Mouse (Mus musculus): ENCODE data around the gene Banf2. TPM values are rescaled to one million over a fixed set of nuclear protein-coding genes. Genes with fewer than 3 reads are reported as not detected.

Banf2 gene
- polyA plus RNA-seq, 1 experiment from 2014 or later = not detected

DNA sequence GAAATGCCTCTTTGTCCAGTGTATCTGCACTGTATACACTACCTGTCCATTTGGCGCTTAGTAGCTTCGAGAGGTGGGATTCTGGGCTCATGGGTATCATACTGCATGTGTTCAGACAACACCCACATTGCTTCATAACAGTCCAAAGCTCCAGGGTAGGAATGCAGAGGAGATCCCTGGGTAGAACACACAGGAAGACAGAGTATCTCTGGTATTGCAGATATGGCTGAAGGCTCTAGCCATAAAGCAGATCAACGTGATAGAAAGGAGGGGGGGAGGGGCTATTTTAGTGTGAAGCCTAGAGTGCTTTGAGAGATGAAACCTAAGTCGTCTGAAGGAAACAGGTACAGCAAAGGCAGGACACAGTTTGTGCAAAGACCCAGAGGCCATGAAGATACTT is 6.4 kb upstream of the Banf2 start:
- 67% methylated on average over 4 of the region's 4 CpGs for WGBS
- Histone ChIP-seq H3K27ac (no peak overlapping the region), H3K4me2 (no peak overlapping the region), H3K4me1 (replicated peaks) (no peaks in the 10 kb centered on the region), H3K27me3 (no peaks in the 10 kb centered on the region), H3K36me3 (no peaks in the 10 kb centered on the region), H3K4me3 (no peak overlapping the region), H3K9me3 (replicated peaks) (no peaks in the 10 kb centered on the region), H3K9ac (no peak overlapping the region)
- ATAC-seq (replicated peaks; ENCODE audit: insufficient number of reproducible peaks, insufficient read depth, low FRiP score, low read depth) = no peak; the same call in 1 of the 2 replicates

DNA sequence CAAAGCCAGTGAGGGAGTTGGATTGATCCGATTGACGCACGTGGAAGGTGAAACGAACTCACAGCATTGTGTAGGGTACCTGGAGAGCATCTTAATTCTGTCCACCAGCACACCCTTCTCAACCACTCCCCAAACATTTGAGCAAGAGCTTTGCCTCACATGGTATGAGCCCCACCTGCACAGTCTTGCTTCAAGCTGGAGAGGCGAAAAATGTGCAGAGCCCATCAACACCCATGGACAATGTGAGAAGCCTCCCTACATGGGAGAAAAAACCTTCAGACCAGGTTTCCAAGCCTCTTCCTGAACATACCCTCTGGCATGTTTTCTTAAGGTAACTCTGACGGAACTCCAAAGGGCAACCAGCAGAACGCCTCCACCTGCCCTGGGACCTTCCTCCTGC is 2.1 kb upstream of the Banf2 start:
- Histone ChIP-seq H3K27ac (no peak overlapping the region), H3K4me3 (no peak overlapping the region), H3K9ac (no peak overlapping the region), H3K27me3 (no peaks in the 10 kb centered on the region), H3K4me2 (no peak overlapping the region), H3K9me3 (replicated peaks) (no peaks in the 10 kb centered on the region), H3K36me3 (no peaks in the 10 kb centered on the region), H3K4me1 (replicated peaks) (no peaks in the 10 kb centered on the region)
- 78% methylated on average over 7 of the region's 7 CpGs for WGBS
- no peak for ATAC-seq (replicated peaks; ENCODE audit: insufficient number of reproducible peaks, insufficient read depth, low FRiP score, low read depth)

DNA sequence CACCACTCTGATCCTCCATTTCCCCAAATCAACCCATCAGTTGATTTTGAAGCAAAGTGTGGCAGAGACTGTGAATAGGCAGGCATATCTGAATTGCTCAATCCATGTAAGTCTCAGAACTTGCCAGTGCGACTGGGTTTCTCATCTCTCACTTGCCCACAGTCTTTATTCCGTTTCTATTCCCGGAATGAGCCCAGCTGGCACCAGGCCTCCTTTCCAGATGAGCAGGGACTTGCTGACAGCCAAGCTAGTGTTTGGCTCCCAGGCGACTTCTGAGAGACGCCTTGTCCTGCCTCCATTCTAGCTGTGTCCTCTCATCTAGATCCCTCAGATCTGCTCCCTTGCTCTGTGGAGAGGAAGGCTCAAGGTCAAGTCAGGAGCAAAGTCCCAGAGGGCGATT is 11.9 kb downstream of the Banf2 start:
- no peaks in the 10 kb centered on the region for H3K36me3 ChIP-seq
- WGBS = 50% methylated on average over 6 of the region's 6 CpGs
- ATAC-seq (replicated peaks; ENCODE audit: insufficient number of reproducible peaks, insufficient read depth, low FRiP score, low read depth) = no peak
- no peak overlapping the region for H3K4me2 ChIP-seq
- H3K27ac ChIP-seq = no peak overlapping the region
- peaks cover 12% of the 10 kb centered on the region for H3K4me1 ChIP-seq (replicated peaks)
- no peak overlapping the region for H3K9ac ChIP-seq
- no peaks in the 10 kb centered on the region for H3K27me3 ChIP-seq
- no peaks in the 10 kb centered on the region; the same call in 1 of the 2 replicates for H3K9me3 ChIP-seq (replicated peaks)
- H3K4me3 ChIP-seq = no peak overlapping the region

DNA sequence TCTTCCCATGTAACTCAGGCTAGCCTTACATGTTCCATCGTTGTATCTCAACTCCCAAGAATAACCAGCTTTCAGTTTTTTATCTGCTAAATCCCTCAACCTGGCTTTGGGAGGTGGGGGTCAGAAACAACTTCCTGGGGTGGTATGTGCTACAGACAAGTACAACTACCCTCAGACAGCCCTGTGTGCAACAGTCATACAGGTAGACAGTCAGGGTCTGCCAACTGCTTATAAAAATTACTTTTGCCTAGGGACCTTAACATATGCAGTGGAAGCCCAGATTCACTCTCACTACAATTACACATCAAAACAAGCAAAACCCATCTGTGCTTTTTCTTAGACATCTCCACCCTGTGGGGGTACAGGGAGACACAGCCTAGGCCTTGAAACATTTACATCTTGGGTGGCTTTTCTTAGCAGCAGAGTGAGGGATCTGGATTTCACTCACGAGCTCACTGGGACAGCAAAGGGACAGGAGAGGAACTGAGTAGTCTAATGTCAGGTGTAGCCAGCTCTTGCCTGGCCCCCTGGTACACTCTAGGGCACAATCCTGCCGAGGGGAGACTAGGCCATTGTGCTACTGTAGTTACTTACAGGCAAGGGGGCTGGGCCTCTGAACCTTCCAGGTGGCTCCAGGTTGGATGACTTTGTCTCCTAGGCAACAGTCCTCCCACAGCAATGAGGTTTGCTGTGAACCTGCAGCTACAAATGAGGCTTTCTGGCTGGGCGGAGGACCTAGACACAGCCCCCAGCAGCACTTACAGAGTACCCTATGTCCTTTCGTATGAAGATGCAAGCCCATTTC is 13.1 kb downstream of the Banf2 start:
- H3K9ac ChIP-seq = no peak overlapping the region
- no peaks in the 10 kb centered on the region for H3K36me3 ChIP-seq
- no peaks in the 10 kb centered on the region for H3K27me3 ChIP-seq
- WGBS = 70% methylated on average over 5 of the region's 5 CpGs
- H3K4me3 ChIP-seq = no peak overlapping the region
- H3K9me3 ChIP-seq (replicated peaks) = no peaks in the 10 kb centered on the region; the same call in 1 of the 2 replicates
- no peak overlapping the region for H3K27ac ChIP-seq
- no peak overlapping the region for H3K4me2 ChIP-seq
- peaks cover 12% of the 10 kb centered on the region for H3K4me1 ChIP-seq (replicated peaks)
- no peak for ATAC-seq (replicated peaks; ENCODE audit: insufficient number of reproducible peaks, insufficient read depth, low FRiP score, low read depth)

DNA sequence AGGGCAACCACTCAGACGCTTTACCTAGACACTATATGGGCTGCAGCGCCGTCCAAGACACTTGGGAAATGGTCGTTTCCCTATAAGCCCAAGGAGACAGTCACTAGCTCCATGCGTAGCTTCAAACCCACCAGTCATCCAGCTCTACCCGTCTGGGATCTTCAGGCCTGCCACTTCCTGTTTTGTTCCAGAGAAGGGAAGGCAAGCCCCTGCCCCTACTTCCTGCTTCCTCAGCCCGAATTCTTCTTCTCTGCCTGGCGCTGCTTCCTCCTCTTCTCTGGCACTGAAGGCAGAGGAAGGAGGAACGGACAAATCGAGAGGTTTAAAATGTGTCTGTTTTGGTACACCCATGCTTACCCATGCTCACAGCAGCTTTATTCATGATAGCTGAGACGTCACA is 14.1 kb downstream of the Banf2 start:
- Histone ChIP-seq H3K4me2 (no peak overlapping the region), H3K27ac (no peak overlapping the region; the same call in 1 of the 2 replicates), H3K36me3 (no peaks in the 10 kb centered on the region), H3K9ac (no peak overlapping the region), H3K27me3 (no peaks in the 10 kb centered on the region), H3K4me3 (no peak overlapping the region), H3K4me1 (replicated peaks) (peaks cover 12% of the 10 kb centered on the region), H3K9me3 (replicated peaks) (no peaks in the 10 kb centered on the region; the same call in 1 of the 2 replicates)
- no peak for ATAC-seq (replicated peaks; ENCODE audit: insufficient number of reproducible peaks, insufficient read depth, low FRiP score, low read depth)
- 54% methylated on average over 11 of the region's 11 CpGs for WGBS

DNA sequence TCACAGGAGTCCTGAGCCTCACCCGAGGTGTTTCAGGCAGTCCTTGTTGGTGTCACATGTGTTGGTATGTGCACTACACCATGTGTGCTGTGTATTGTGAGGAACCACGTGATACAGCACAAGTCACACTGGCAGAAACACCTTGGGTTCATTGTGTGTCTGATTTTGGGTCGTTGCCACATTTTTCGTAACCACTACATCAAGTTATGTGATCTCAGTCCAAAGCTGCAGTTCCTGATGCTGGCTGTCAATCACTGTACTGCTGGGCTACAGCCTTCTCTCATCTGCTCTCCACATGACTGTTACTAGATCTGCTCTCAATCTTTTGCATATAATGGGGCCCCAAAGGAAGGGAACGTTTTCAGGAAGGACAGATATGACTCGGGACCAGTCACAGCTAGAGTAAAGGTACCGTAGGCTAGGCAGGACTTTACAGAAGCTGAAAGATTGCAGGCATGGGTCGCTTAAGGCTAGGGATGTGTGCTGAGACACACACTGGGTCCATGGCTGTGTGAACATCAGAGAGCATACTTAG is 17.4 kb downstream of the Banf2 start:
- Histone ChIP-seq H3K4me1 (replicated peaks) (peaks cover 10% of the 10 kb centered on the region; the same call in 1 of the 2 replicates), H3K4me2 (no peak overlapping the region), H3K9me3 (replicated peaks) (no peaks in the 10 kb centered on the region), H3K27me3 (no peaks in the 10 kb centered on the region), H3K4me3 (no peak overlapping the region), H3K9ac (no peak overlapping the region), H3K27ac (no peak overlapping the region), H3K36me3 (no peaks in the 10 kb centered on the region)
- 66% methylated on average over 8 of the region's 8 CpGs for WGBS
- ATAC-seq (replicated peaks; ENCODE audit: insufficient number of reproducible peaks, insufficient read depth, low FRiP score, low read depth) = no peak

DNA sequence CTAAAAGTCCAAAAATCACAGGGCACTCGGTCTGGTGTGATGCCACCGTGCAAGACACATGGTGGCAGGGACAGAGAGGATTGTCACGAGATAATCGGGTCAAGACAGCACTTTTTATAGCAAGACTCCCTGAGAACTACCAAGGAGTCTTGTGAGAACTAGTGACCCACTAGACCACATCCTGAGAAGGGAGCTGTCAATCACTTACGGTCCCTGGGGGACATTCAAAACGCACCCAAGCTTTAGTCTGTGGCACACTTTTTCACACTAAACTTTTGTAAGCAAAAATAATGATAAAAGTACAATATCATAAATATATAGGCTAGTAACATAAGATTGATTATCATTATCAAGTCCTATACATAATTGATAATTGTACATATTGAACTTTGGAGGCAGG is 18.0 kb downstream of the Banf2 start:
- no peaks in the 10 kb centered on the region for H3K36me3 ChIP-seq
- H3K9ac ChIP-seq = no peak overlapping the region
- H3K4me2 ChIP-seq = no peak overlapping the region
- H3K9me3 ChIP-seq (replicated peaks) = no peaks in the 10 kb centered on the region
- WGBS = 84% methylated on average over 6 of the region's 6 CpGs
- no peaks in the 10 kb centered on the region for H3K27me3 ChIP-seq
- no peak overlapping the region for H3K4me3 ChIP-seq
- ATAC-seq (replicated peaks; ENCODE audit: insufficient number of reproducible peaks, insufficient read depth, low FRiP score, low read depth) = no peak
- peaks cover 10% of the 10 kb centered on the region; the same call in 1 of the 2 replicates for H3K4me1 ChIP-seq (replicated peaks)
- H3K27ac ChIP-seq = no peak overlapping the region

DNA sequence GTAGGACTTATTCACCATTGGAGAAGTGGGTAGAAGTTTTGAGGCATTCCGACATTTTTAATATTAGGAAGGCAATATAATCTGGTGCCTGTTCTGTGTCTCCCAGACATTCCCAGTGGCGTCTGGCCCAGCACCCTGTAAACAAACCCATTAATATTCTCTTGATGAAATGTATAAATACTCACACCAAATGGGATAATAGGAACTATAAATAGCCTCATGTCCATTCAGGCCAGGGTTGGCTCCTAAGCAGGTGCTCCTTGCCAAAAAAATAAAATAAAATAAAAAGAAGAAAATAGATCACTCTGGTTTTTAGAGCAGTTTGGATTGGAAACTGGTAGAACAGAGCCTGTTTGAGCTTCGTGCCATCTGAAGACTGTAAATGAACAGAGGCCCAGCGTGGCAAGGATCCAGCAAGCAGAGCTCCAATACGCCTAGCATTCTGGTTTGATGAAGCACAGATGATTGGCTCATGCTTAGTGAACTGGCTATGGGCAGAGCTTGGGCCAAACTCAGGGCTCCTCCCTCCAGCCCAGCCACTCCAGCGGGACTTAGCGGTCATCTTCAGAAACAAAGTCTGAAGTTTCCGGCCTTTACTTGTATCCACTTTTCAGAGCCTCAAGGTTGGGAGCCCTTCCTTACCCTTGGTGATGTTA is 19.7 kb downstream of the Banf2 start:
- no peaks in the 10 kb centered on the region for H3K36me3 ChIP-seq
- no peaks in the 10 kb centered on the region for H3K27me3 ChIP-seq
- ATAC-seq (replicated peaks; ENCODE audit: insufficient number of reproducible peaks, insufficient read depth, low FRiP score, low read depth) = no peak
- H3K9ac ChIP-seq = no peak overlapping the region
- H3K9me3 ChIP-seq (replicated peaks) = no peaks in the 10 kb centered on the region
- H3K4me2 ChIP-seq = no peak overlapping the region
- 79% methylated on average over 8 of the region's 8 CpGs for WGBS
- peaks cover 6% of the 10 kb centered on the region; the same call in 1 of the 2 replicates for H3K4me1 ChIP-seq (replicated peaks)
- H3K27ac ChIP-seq = no peak overlapping the region
- no peak overlapping the region for H3K4me3 ChIP-seq

DNA sequence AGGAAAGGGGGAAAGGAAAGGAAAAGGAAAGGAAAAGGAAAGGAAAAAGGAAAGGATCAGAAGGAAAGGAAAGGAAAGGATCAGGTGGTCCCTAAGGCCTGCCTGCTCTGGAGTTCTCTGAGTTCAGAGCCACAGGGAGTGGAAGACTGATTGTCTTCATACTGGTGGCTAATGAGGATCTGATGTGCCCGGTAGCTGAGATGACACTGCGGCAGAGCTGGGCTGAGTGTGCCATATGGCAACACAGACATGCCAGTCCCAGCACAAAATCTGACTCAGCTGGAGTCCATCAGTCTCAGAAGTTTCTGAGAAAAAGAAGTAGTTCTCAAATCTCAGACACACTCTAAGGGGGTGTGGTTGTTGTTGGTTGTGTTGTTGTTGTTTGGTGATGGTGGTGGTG is 24.9 kb downstream of the Banf2 start:
- Histone ChIP-seq H3K4me1 (replicated peaks) (0 out of 2 replicates have a peak, but pooled peaks cover 2% of the 10 kb centered on the region), H3K4me3 (no peak overlapping the region), H3K27me3 (peaks cover 11% of the 10 kb centered on the region; the same call in 1 of the 2 replicates), H3K9me3 (replicated peaks) (no peaks in the 10 kb centered on the region), H3K4me2 (no peak overlapping the region), H3K36me3 (no peaks in the 10 kb centered on the region), H3K27ac (no peak overlapping the region), H3K9ac (no peak overlapping the region)
- ATAC-seq (replicated peaks; ENCODE audit: insufficient number of reproducible peaks, insufficient read depth, low FRiP score, low read depth) = no peak
- WGBS = 92% methylated on average over 2 of the region's 2 CpGs

DNA sequence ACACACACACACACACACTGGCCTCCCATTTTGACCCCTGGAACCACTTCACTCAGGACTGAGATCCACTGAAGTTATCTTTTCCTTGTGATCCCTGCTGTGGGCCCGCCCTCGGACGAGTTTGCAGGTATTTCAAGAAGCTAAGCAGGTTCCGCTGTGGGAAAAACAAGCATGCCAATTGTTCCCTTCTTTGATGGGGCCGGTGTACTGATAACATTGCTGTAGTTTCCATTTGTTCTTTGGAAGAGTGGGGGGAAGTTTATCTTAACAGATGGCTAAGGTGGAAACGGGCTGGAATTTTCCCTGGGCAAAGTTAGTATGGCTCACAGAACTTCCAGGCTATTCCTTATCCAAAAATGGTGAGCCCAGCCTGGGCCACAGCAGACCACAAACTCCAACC is 28.8 kb downstream of the Banf2 start:
- 30% methylated on average over 6 of the region's 6 CpGs for WGBS
- Histone ChIP-seq H3K27ac (no peak overlapping the region), H3K9me3 (replicated peaks) (no peaks in the 10 kb centered on the region), H3K36me3 (no peaks in the 10 kb centered on the region), H3K4me3 (no peak overlapping the region), H3K27me3 (peaks cover 11% of the 10 kb centered on the region; the same call in 1 of the 2 replicates), H3K9ac (no peak overlapping the region), H3K4me2 (no peak overlapping the region), H3K4me1 (replicated peaks) (0 out of 2 replicates have a peak, but pooled peaks cover 2% of the 10 kb centered on the region)
- ATAC-seq (replicated peaks; ENCODE audit: insufficient number of reproducible peaks, insufficient read depth, low FRiP score, low read depth) = no peak

DNA sequence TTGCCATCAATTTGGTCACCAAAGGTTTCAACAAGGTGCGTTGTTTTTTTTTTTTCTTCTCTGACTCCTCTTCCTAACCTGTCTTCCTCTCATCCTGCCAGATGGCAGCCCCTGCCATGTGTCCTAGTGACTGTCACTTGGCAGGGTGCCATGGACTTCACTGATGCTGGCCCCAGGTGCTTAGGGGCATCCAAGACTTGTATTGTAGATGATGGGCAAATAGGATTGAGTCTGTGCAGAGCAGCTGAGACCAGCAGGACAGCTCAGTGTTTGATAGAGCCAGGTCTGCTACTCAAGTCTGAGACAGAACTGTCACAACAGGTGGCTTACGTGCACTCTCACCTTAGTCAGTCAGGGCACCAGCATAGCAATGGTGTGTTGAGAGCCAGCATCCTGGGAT is 32.6 kb downstream of the Banf2 start:
- H3K36me3 ChIP-seq = no peaks in the 10 kb centered on the region
- H3K27ac ChIP-seq = no peak overlapping the region
- H3K9me3 ChIP-seq (replicated peaks) = 0 out of 2 replicates have a peak, but pooled peaks cover 4% of the 10 kb centered on the region
- WGBS = 90% methylated on average over 2 of the region's 2 CpGs
- no peak overlapping the region for H3K9ac ChIP-seq
- ATAC-seq (replicated peaks; ENCODE audit: insufficient number of reproducible peaks, insufficient read depth, low FRiP score, low read depth) = no peak
- 0 out of 2 replicates have a peak, but pooled peaks cover 5% of the 10 kb centered on the region for H3K27me3 ChIP-seq
- no peak overlapping the region for H3K4me2 ChIP-seq
- peaks cover 10% of the 10 kb centered on the region; the same call in 1 of the 2 replicates for H3K4me1 ChIP-seq (replicated peaks)
- no peak overlapping the region for H3K4me3 ChIP-seq

All from heart, embryonic 15.5 days (tissue).